ENCODE assay signal across 24 mouse cellular contexts in genomic region chr11:63834631-63835030, GRCm38 (mm10).
DNase-seq lines count a peak whose midpoint lies in the region; ATAC-seq and TF ChIP-seq lines count a peak whose summit lies in the region.
"Had no signal": no experiment of that assay in that cellular context is flagged by ENCODE, and none has a peak within 500 bp of the region (broad histone marks: within the 10 kb centered on the region; RNA-seq: fewer than 3 reads in every experiment).

No protein-coding gene starts in this region.

- peak overlapping the region; percentile 50; the same call in 1 of the 2 replicates for H3K4me2 ChIP-seq in heart, embryonic 16.5 days (ENCODE audit: low read depth, low read length)
- H3K4me2 ChIP-seq in liver, postnatal 0 days (ENCODE audit: low read depth, low read length) = no peak overlapping the region
- H3K4me2 ChIP-seq in midbrain, embryonic 15.5 days = no peak overlapping the region
- H3K4me2 ChIP-seq: forebrain, embryonic 13.5 days; kidney, embryonic 15.5 days; limb, embryonic 15.5 days; liver, embryonic 15.5 days; neural tube, embryonic 15.5 days had no signal

- WGBS in heart, embryonic 10.5 days = 57% methylated on average over 7 of the region's 7 CpGs
- 46% methylated on average over 7 of the region's 7 CpGs for WGBS in heart, embryonic 16.5 days
- 76% methylated on average over 7 of the region's 7 CpGs for WGBS in liver, postnatal 0 days (ENCODE audit: insufficient replicate concordance)
- 18% methylated on average over 7 of the region's 7 CpGs for WGBS in midbrain, embryonic 15.5 days

- no peak for TF ChIP-seq EP300 in liver, postnatal 0 days (IDR thresholded peaks at IDR 0.05; ENCODE audit: low read depth)

- H3K4me3 ChIP-seq in heart, embryonic 10.5 days = no peak overlapping the region
- H3K4me3 ChIP-seq in heart, embryonic 16.5 days (ENCODE audit: low read length) = no peak overlapping the region
- H3K4me3 ChIP-seq in liver, postnatal 0 days (ENCODE audit: low read depth, low read length) = no peak overlapping the region
- no peak overlapping the region for H3K4me3 ChIP-seq in midbrain, embryonic 15.5 days
- H3K4me3 ChIP-seq: forebrain, embryonic 13.5 days; kidney, embryonic 15.5 days; limb, embryonic 15.5 days; liver, embryonic 15.5 days; neural tube, embryonic 15.5 days had no signal

- no peak for ATAC-seq in heart, embryonic 16.5 days (replicated peaks; ENCODE audit: extremely low read depth, insufficient read depth, low FRiP score)
- no peak for ATAC-seq in liver, postnatal 0 days
- ATAC-seq in midbrain, embryonic 15.5 days (replicated peaks) = 0 out of 2 replicates have a peak, but pooled peaks have one; percentile 45
- ATAC-seq: CD4-positive, CD25-positive, alpha-beta regulatory T cell, adult 4 months; forebrain, embryonic 13.5 days; hindbrain, embryonic 16.5 days had no signal

- no peaks in the 10 kb centered on the region for H3K27me3 ChIP-seq in heart, embryonic 10.5 days (ENCODE audit: insufficient read depth, poor library complexity, severe bottlenecking)
- H3K27me3 ChIP-seq in heart, embryonic 16.5 days (ENCODE audit: control insufficient read depth, insufficient read depth, low read length) = no peaks in the 10 kb centered on the region
- no peaks in the 10 kb centered on the region for H3K27me3 ChIP-seq in liver, postnatal 0 days (ENCODE audit: insufficient read depth, low read length)
- no peaks in the 10 kb centered on the region for H3K27me3 ChIP-seq in midbrain, embryonic 15.5 days (replicated peaks)
- H3K27me3 ChIP-seq: forebrain, embryonic 13.5 days; kidney, embryonic 15.5 days; limb, embryonic 15.5 days; liver, embryonic 15.5 days; neural tube, embryonic 15.5 days had no signal

- H3K9ac ChIP-seq in heart, embryonic 16.5 days (ENCODE audit: low read length) = no peak overlapping the region
- H3K9ac ChIP-seq in liver, postnatal 0 days (replicated peaks) = no peak overlapping the region
- no peak overlapping the region for H3K9ac ChIP-seq in midbrain, embryonic 15.5 days
- H3K9ac ChIP-seq: forebrain, embryonic 13.5 days; kidney, embryonic 15.5 days; limb, embryonic 15.5 days; liver, embryonic 15.5 days; neural tube, embryonic 15.5 days had no signal

- peaks cover 30% of the 10 kb centered on the region for H3K4me1 ChIP-seq in heart, embryonic 10.5 days
- peaks cover 30% of the 10 kb centered on the region for H3K4me1 ChIP-seq in heart, embryonic 16.5 days (ENCODE audit: control insufficient read depth, insufficient read depth, low read length)
- peaks cover 2% of the 10 kb centered on the region; the same call in 1 of the 2 replicates for H3K4me1 ChIP-seq in liver, postnatal 0 days (ENCODE audit: insufficient read depth)
- 0 out of 2 replicates have a peak, but pooled peaks cover 4% of the 10 kb centered on the region for H3K4me1 ChIP-seq in midbrain, embryonic 15.5 days
- H3K4me1 ChIP-seq: forebrain, embryonic 13.5 days; liver, embryonic 15.5 days had no signal

- no peak for TF ChIP-seq CTCF in liver, postnatal 0 days (IDR thresholded peaks at IDR 0.05; ENCODE audit: low read depth)

- peak overlapping the region; percentile 83 for H3K27ac ChIP-seq in heart, embryonic 10.5 days
- peak overlapping the region; percentile 90 for H3K27ac ChIP-seq in heart, embryonic 16.5 days (ENCODE audit: low read length)
- no peak overlapping the region for H3K27ac ChIP-seq in liver, postnatal 0 days (ENCODE audit: low read depth)
- H3K27ac ChIP-seq in midbrain, embryonic 15.5 days = no peak overlapping the region
- H3K27ac ChIP-seq: forebrain, embryonic 13.5 days; kidney, embryonic 15.5 days; limb, embryonic 15.5 days; liver, embryonic 15.5 days; macrophage; neural tube, embryonic 15.5 days; stomach, postnatal 0 days had no signal

- no peaks in the 10 kb centered on the region for H3K9me3 ChIP-seq in heart, embryonic 10.5 days
- H3K9me3 ChIP-seq in heart, embryonic 16.5 days (replicated peaks; ENCODE audit: control insufficient read depth, low read length) = no peaks in the 10 kb centered on the region
- H3K9me3 ChIP-seq in liver, postnatal 0 days (ENCODE audit: low read length) = no peaks in the 10 kb centered on the region
- no peaks in the 10 kb centered on the region for H3K9me3 ChIP-seq in midbrain, embryonic 15.5 days
- H3K9me3 ChIP-seq: forebrain, embryonic 13.5 days; kidney, embryonic 15.5 days; limb, embryonic 15.5 days; liver, embryonic 15.5 days; neural tube, embryonic 15.5 days had no signal

- no peaks in the 10 kb centered on the region for H3K36me3 ChIP-seq in heart, embryonic 10.5 days
- H3K36me3 ChIP-seq in heart, embryonic 16.5 days (ENCODE audit: control insufficient read depth, insufficient read depth) = no peaks in the 10 kb centered on the region
- no peaks in the 10 kb centered on the region for H3K36me3 ChIP-seq in liver, postnatal 0 days (replicated peaks; ENCODE audit: insufficient read depth, low read length)
- H3K36me3 ChIP-seq in midbrain, embryonic 15.5 days (replicated peaks) = no peaks in the 10 kb centered on the region
- H3K36me3 ChIP-seq: kidney, embryonic 15.5 days; limb, embryonic 15.5 days; liver, embryonic 15.5 days; neural tube, embryonic 15.5 days had no signal

- no peak for DNase-seq in heart, embryonic 10.5 days (ENCODE audit: low spot score)
- DNase-seq in heart, adult 9 months (ENCODE audit: low spot score in 2 of 2) = no peak
- DNase-seq in heart, adult 8-10 months (ENCODE audit: low spot score) = no peak
- DNase-seq in liver, postnatal 0 days = peak; percentile 9
- DNase-seq in liver = no peak
- no peak for DNase-seq in ovary, adult 18-20 months (ENCODE audit: low spot score)
- DNase-seq: adrenal gland, postnatal 25 days; cerebellum, adult 9-10 months; kidney, adult 11 months; kidney, postnatal 4 days; layer of hippocampus, adult 9-11 months; right cerebral cortex, postnatal 14 days; thymus, adult 2 months had no signal

Comparison
In these comparisons a context has a peak if more than half of its experiments do, and no peak if none do; other contexts are left out.
1. H3K27ac ChIP-seq: peak in heart, embryonic 10.5 days (single experiment) and heart, embryonic 16.5 days (single experiment); none in liver, postnatal 0 days (single experiment) and midbrain, embryonic 15.5 days (single experiment).